Mouse (Mus musculus): ENCODE results near the gene Fam219a. TPM values are rescaled to one million over a fixed set of nuclear protein-coding genes. Genes with fewer than 3 reads are reported as not detected.

Fam219a gene
- polyA plus RNA-seq, 1 experiment from 2014 or later = 9.3 TPM

DNA sequence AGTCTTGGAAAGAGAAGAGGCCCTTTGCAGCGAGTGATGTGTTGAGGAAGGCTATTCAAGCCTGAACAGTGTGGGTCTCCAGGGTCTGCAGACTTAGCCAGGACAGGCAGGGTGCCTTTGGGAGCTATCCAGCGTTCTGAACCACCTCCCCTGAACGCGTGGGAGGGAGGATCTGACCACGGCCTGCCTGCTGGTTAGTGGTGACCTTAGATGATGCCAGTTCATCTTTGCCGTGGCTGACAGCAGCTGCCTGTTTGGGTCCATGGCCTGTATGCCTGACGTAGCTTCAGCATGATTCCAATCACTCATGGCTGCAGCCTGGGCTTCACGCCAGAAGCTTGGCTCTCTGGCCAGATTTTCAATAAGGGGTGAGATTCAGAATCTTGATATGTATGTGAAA is 23.4 kb downstream of the Fam219a start:
- H3K4me2 ChIP-seq = no peak overlapping the region
- H3K4me1 ChIP-seq = peaks cover 12% of the 10 kb centered on the region
- no peak overlapping the region for H3K4me3 ChIP-seq (replicated peaks)
- WGBS = 24% methylated on average over 8 of the region's 8 CpGs
- no peak overlapping the region for H3K9ac ChIP-seq
- no peak overlapping the region for H3K27ac ChIP-seq
- no peak for ATAC-seq (ENCODE audit: low FRiP score)
- no peaks in the 10 kb centered on the region for H3K9me3 ChIP-seq
- H3K27me3 ChIP-seq = no peaks in the 10 kb centered on the region
- no peaks in the 10 kb centered on the region for H3K36me3 ChIP-seq (replicated peaks)

DNA sequence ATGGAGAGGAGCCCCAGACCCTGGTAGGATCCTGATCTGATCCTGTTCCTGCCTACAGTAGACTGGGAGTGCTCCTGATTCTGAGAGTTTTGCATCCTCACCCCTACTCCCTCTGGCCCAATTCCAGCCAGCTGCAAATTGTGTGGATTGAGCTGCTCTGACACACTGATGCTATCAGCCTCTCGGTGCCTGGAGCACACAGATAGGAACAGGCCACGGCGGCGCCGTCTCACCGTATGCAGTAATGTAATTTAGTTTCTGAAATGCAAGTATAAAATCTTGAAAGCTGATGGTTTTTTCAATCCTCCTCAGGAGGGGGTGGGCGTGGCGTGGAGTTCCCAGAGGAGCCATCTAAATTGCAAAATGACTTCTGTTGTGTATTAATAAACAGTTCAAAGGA is 27.2 kb downstream of the Fam219a start:
- H3K9ac ChIP-seq = no peak overlapping the region
- 0 out of 2 replicates have a peak, but pooled peaks cover 3% of the 10 kb centered on the region for H3K36me3 ChIP-seq (replicated peaks)
- no peak for ATAC-seq (ENCODE audit: low FRiP score)
- no peak overlapping the region for H3K27ac ChIP-seq
- no peaks in the 10 kb centered on the region for H3K27me3 ChIP-seq
- H3K4me1 ChIP-seq = peaks cover 12% of the 10 kb centered on the region
- H3K9me3 ChIP-seq = no peaks in the 10 kb centered on the region
- no peak overlapping the region for H3K4me2 ChIP-seq
- 87% methylated on average over 8 of the region's 8 CpGs for WGBS
- H3K4me3 ChIP-seq (replicated peaks) = no peak overlapping the region

DNA sequence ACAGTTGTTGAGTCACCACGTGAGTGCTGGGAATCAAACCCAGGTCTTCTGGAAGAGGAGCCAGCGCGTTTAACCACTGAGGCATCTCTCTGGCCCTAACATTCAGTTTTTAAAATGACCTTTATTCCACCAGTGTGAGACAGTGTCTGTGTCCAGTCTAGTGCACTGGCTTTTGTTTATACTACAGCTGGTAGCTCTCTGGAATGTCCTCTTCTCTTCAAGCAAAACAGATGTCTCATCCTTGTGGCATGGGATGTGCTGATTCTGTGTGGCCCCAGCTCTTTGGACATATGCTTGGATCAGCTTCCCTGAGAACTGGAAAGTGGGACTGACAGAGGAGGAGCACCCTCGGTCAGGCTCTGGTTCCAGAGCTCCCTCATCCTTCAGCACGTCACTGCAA is 34.5 kb downstream of the Fam219a start:
- no peaks in the 10 kb centered on the region for H3K9me3 ChIP-seq
- ATAC-seq (ENCODE audit: low FRiP score) = no peak
- H3K4me2 ChIP-seq = no peak overlapping the region
- H3K9ac ChIP-seq = no peak overlapping the region
- no peak overlapping the region for H3K27ac ChIP-seq
- H3K36me3 ChIP-seq (replicated peaks) = 0 out of 2 replicates have a peak, but pooled peaks cover 3% of the 10 kb centered on the region
- 81% methylated on average over 5 of the region's 5 CpGs for WGBS
- no peak overlapping the region for H3K4me3 ChIP-seq (replicated peaks)
- peaks cover 18% of the 10 kb centered on the region for H3K4me1 ChIP-seq
- H3K27me3 ChIP-seq = 0 out of 2 replicates have a peak, but pooled peaks cover 2% of the 10 kb centered on the region

DNA sequence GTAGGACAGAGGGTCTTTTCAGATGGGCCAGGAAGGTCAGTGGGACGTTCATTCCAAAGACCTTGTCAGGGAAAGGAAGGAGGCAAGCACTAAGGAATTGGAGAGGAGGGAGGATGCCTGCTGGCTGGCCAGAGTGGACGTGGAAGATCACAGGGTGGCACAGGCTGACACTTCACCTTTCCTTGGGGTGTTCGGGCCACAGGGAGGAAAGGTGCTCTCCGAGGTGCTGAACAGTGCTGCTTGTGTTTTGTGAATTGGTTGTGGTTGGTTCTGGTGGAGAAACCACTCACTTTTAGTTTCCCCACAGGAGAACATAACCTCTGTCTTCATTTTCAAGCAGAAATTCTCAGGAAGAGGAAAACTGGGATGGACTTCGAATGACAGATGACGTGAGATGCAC is 36.9 kb downstream of the Fam219a start:
- peaks cover 36% of the 10 kb centered on the region for H3K4me1 ChIP-seq
- ATAC-seq (ENCODE audit: low FRiP score) = no peak
- H3K4me3 ChIP-seq (replicated peaks) = no peak overlapping the region
- H3K4me2 ChIP-seq = no peak overlapping the region
- H3K9me3 ChIP-seq = no peaks in the 10 kb centered on the region
- WGBS = 34% methylated on average over 6 of the region's 6 CpGs
- no peak overlapping the region for H3K9ac ChIP-seq
- 0 out of 2 replicates have a peak, but pooled peaks cover 2% of the 10 kb centered on the region for H3K36me3 ChIP-seq (replicated peaks)
- H3K27me3 ChIP-seq = 0 out of 2 replicates have a peak, but pooled peaks cover 2% of the 10 kb centered on the region
- H3K27ac ChIP-seq = no peak overlapping the region

DNA sequence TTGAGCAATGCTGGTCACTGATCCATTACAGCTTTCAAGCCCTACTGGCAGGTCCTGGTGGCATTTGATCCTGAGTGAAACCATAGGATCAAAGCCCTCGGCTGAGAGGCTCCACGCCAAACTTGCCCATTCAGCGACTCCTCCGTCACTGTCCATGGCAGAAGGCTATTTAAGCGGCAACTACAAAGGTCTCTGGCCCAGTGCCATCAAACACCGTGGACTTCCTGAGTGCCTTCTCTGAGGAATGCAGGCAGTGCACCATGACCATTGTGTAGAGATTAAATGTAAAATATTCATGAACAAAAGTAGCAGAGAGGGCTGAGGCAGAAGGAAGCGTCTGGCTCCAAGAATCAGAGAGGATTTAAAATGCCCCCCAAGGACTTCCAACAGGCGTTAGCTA is 41.3 kb downstream of the Fam219a start:
- Histone ChIP-seq H3K9ac (no peak overlapping the region), H3K9me3 (no peaks in the 10 kb centered on the region), H3K36me3 (replicated peaks) (no peaks in the 10 kb centered on the region), H3K27ac (peak overlapping the region; percentile 5; the same call in 1 of the 2 replicates), H3K4me2 (no peak overlapping the region), H3K27me3 (no peaks in the 10 kb centered on the region; the same call in 1 of the 2 replicates), H3K4me3 (replicated peaks) (no peak overlapping the region), H3K4me1 (peaks cover 53% of the 10 kb centered on the region)
- 24% methylated on average over 8 of the region's 8 CpGs for WGBS
- ATAC-seq (ENCODE audit: low FRiP score) = no peak

DNA sequence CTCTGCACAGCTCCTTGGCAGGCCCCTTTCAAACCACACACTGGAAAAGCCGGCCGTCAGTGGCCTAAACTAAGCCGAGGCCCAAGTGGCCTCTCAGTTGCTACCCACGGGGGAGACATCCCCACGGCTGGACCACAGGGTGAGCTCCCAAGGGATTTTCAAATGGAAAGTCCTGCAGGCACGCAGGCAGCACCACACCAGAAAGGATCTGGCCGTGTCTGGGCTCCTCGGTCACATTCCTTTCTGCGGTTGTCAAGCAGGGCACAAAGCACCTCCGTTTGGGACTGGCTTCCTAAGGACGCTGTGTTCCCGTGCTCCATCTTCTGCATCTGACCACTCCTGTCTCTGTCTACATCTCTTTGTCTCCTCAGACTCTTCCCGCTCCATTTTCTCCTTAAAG is 42.3 kb downstream of the Fam219a start:
- Histone ChIP-seq H3K4me1 (peaks cover 59% of the 10 kb centered on the region), H3K9me3 (no peaks in the 10 kb centered on the region), H3K27me3 (no peaks in the 10 kb centered on the region; the same call in 1 of the 2 replicates), H3K4me3 (replicated peaks) (no peak overlapping the region), H3K27ac (0 out of 2 replicates have a peak overlapping the region, but pooled peaks have one; percentile 50), H3K9ac (peak overlapping the region; percentile 30; the same call in 1 of the 2 replicates), H3K36me3 (replicated peaks) (no peaks in the 10 kb centered on the region), H3K4me2 (no peak overlapping the region)
- WGBS = 18% methylated on average over 13 of the region's 13 CpGs
- ATAC-seq (ENCODE audit: low FRiP score) = peak; percentile 15; the same call in 1 of the 2 replicates

DNA sequence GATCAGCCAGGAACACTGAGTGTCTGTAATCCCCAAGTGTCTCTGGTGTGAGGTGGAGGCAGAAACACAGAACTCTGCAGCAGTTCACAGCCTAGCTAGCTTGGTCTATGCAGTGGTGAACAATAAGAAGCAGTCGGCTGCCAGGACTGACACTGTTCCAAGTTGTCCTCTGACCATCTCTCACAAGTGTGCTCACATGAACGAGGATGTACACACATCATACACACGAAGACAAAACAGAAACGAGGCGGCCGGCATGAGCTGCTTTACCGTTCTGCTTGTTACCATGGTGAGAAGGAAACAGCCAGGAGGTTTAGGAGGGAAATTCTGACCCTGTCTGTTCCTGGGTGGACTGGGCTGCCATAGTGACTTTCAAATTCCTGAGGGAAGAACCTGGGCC is 42.8 kb downstream of the Fam219a start:
- Histone ChIP-seq H3K4me2 (no peak overlapping the region), H3K9ac (peak overlapping the region; percentile 30; the same call in 1 of the 2 replicates), H3K27me3 (no peaks in the 10 kb centered on the region; the same call in 1 of the 2 replicates), H3K9me3 (no peaks in the 10 kb centered on the region), H3K4me1 (peaks cover 60% of the 10 kb centered on the region), H3K4me3 (replicated peaks) (no peak overlapping the region), H3K36me3 (replicated peaks) (peaks cover 2% of the 10 kb centered on the region; the same call in 1 of the 2 replicates), H3K27ac (0 out of 2 replicates have a peak overlapping the region, but pooled peaks have one; percentile 50)
- no peak for ATAC-seq (ENCODE audit: low FRiP score)
- 30% methylated on average over 7 of the region's 7 CpGs for WGBS

DNA sequence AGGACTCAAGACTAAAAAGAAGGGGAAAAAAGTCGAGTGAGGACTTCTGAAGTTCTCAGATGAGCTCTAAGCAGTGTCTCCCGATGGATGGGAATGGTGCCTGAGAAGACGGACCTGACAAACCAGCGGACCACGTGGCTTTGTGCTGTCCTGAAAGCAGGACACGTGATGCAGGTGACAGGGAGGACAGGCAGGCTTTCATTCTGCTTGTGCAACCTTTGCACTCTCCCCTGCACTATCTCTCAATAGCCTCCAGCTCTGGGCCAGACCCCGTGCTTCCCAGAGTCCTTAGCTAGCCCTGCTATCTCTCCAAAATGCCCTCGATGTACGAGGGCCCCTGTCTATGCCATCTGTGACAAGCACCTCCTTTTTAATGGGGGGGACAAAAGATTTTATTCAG is 44.5 kb downstream of the Fam219a start:
- Histone ChIP-seq H3K27me3 (peaks cover 3% of the 10 kb centered on the region; the same call in 1 of the 2 replicates), H3K9me3 (no peaks in the 10 kb centered on the region), H3K4me3 (replicated peaks) (no peak overlapping the region), H3K36me3 (replicated peaks) (peaks cover 17% of the 10 kb centered on the region), H3K4me2 (no peak overlapping the region), H3K9ac (no peak overlapping the region), H3K4me1 (peaks cover 46% of the 10 kb centered on the region), H3K27ac (no peak overlapping the region)
- 76% methylated on average over 9 of the region's 9 CpGs for WGBS
- ATAC-seq (ENCODE audit: low FRiP score) = no peak

DNA sequence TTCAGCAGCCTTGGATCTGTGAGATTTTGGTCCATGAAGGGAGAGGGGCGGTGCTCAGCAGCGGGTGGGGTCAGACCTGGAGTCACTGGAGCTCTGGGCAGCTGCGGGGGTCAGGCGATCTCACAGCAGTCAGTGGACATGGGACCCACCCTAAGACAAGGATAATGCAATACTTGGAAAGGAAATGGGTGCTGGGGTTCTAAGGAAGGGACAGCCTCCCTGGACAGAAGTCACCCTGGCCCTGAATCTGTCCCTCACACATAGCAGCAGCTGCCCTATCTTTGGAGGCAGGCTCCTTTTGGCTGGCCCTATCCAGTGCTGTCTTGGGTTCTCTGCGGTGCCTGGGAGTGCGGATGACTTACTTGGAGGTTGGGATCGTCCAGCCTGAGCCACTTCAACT is 45.5 kb downstream of the Fam219a start:
- Histone ChIP-seq H3K4me2 (no peak overlapping the region), H3K4me3 (replicated peaks) (no peak overlapping the region), H3K27ac (no peak overlapping the region), H3K9me3 (no peaks in the 10 kb centered on the region), H3K4me1 (peaks cover 42% of the 10 kb centered on the region), H3K9ac (no peak overlapping the region; the same call in 1 of the 2 replicates), H3K36me3 (replicated peaks) (peaks cover 22% of the 10 kb centered on the region), H3K27me3 (peaks cover 4% of the 10 kb centered on the region; the same call in 1 of the 2 replicates)
- 79% methylated on average over 7 of the region's 7 CpGs for WGBS
- no peak for ATAC-seq (ENCODE audit: low FRiP score)

DNA sequence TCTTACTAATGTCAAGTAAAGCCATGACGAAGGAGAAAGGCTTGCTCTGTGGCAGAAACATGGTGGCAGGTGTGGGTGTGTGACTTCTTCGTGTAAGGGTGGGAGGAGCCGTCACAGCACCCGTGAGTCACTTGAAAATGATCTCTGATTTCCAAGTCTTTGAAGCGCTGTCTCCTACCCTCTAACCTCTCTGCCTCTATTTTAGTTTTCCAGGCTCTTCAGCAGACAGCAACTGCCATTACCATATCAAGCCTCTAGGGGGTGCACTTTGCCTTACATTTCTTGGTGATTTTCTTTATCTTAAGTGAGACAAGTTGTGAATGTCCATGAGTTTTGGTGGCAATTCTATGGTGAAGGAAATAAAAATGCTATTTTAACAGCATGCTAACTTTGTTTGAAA is 46.5 kb downstream of the Fam219a start:
- Histone ChIP-seq H3K4me2 (no peak overlapping the region), H3K4me3 (replicated peaks) (no peak overlapping the region), H3K27ac (peak overlapping the region; percentile 37; the same call in 1 of the 2 replicates), H3K9me3 (no peaks in the 10 kb centered on the region), H3K4me1 (peaks cover 31% of the 10 kb centered on the region), H3K9ac (no peak overlapping the region), H3K27me3 (peaks cover 4% of the 10 kb centered on the region; the same call in 1 of the 2 replicates), H3K36me3 (replicated peaks) (peaks cover 26% of the 10 kb centered on the region)
- 42% methylated on average over 5 of the region's 5 CpGs for WGBS
- no peak for ATAC-seq (ENCODE audit: low FRiP score)

DNA sequence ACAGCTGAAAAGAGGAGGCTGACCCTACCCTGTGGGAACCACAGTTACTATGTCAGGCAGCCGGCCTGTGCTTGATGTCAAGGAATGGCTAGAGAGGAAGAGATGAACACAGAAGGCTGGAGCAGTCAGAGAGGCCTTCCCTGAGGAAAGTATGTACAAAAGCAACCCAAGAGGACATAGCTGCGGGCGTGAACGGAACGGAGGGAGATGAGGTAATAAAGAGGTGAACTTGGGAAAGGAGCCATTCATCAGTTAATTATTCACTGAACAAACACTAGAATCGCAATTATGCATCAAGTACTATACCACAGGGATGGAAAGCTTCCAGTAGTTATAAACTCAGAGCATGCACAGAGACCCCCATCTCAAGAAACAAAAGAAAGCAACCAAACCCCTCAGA is 47.2 kb downstream of the Fam219a start:
- no peaks in the 10 kb centered on the region for H3K9me3 ChIP-seq
- no peak overlapping the region for H3K4me2 ChIP-seq
- H3K9ac ChIP-seq = 0 out of 2 replicates have a peak overlapping the region, but pooled peaks have one; percentile 12
- H3K4me1 ChIP-seq = peaks cover 25% of the 10 kb centered on the region
- H3K27me3 ChIP-seq = peaks cover 4% of the 10 kb centered on the region; the same call in 1 of the 2 replicates
- H3K4me3 ChIP-seq (replicated peaks) = no peak overlapping the region
- 62% methylated on average over 6 of the region's 6 CpGs for WGBS
- no peak for ATAC-seq (ENCODE audit: low FRiP score)
- H3K27ac ChIP-seq = peak overlapping the region; percentile 37; the same call in 1 of the 2 replicates
- peaks cover 26% of the 10 kb centered on the region for H3K36me3 ChIP-seq (replicated peaks)

DNA sequence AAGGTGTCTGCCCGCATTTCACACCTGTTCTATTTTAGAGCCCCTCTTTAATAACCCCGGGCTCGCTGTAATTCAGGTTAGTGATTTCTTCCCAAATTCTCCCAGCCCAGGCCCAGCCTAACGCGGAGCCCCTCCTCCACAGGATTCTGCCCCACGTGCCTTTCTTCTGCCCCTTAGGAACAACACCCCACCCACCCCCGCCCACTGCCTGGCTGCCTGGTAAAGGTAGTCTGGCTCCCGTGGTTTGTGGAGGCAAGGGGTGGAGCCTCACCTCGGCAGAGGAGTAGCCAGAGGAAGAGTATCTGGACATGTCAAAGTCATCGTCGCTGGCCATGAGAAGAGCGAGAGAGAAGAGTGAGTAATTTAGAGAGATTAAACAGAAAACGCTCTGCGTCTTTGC is 48.7 kb downstream of the Fam219a start:
- Histone ChIP-seq H3K4me3 (replicated peaks) (no peak overlapping the region), H3K27me3 (peaks cover 4% of the 10 kb centered on the region; the same call in 1 of the 2 replicates), H3K36me3 (replicated peaks) (peaks cover 26% of the 10 kb centered on the region), H3K27ac (no peak overlapping the region), H3K4me1 (peaks cover 14% of the 10 kb centered on the region), H3K9ac (no peak overlapping the region), H3K9me3 (no peaks in the 10 kb centered on the region), H3K4me2 (no peak overlapping the region)
- 49% methylated on average over 14 of the region's 14 CpGs for WGBS
- ATAC-seq (ENCODE audit: low FRiP score) = no peak

DNA sequence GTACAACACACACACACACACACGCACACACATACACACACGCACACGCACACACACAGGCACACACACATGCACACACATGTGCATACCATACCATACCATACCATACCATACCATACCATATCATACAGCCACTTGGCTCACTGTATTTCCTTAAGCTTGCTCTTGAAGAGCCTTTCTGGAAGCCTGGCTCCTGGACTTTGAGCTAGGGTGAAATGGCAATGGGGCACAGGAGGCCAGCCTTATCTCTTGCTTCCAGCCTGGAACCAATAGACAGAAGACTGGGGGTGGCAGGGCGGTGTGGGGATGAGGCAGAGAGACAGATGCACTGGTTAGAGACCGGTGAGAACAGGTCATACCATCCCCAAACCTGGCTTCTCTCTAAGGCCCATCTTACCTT is 50.1 kb downstream of the Fam219a start:
- Histone ChIP-seq H3K27me3 (peaks cover 4% of the 10 kb centered on the region; the same call in 1 of the 2 replicates), H3K4me1 (peaks cover 11% of the 10 kb centered on the region), H3K9ac (no peak overlapping the region), H3K4me3 (replicated peaks) (no peak overlapping the region), H3K9me3 (no peaks in the 10 kb centered on the region), H3K36me3 (replicated peaks) (peaks cover 26% of the 10 kb centered on the region), H3K27ac (no peak overlapping the region), H3K4me2 (no peak overlapping the region)
- no peak for ATAC-seq (ENCODE audit: low FRiP score)
- 98% methylated on average over 5 of the region's 5 CpGs for WGBS
